Mouse (Mus musculus) erythroblast, embryonic 14.5 days (primary cell): ENCODE data around the gene Alg1. TPM values are rescaled to one million over a fixed set of nuclear protein-coding genes. Genes with fewer than 3 reads are reported as not detected.

ENCODE experiments used
- H3K27me3 ChIP-seq: 2 replicates; pipeline ENCODE4 v1.6.1; 2012; ENCODE audit warnings: inconsistent platforms; ENCODE audit not compliant: control insufficient read depth
- H3K36me3 ChIP-seq: 2 replicates; pipeline ENCODE4 v1.6.1; 2012; ENCODE audit warnings: mild to moderate bottlenecking, inconsistent platforms; ENCODE audit not compliant: control insufficient read depth
- H3K4me1 ChIP-seq: 2 replicates; pipeline ENCODE4 v1.6.1; 2012; ENCODE audit warnings: inconsistent platforms; ENCODE audit not compliant: control insufficient read depth
- H3K4me3 ChIP-seq: replicated peaks from 2 replicates; pipeline ENCODE3; 2012; ENCODE audit warnings: moderate library complexity, mild to moderate bottlenecking, inconsistent platforms
- H3K9me3 ChIP-seq: 2 replicates; pipeline ENCODE4 v1.6.1; 2012; ENCODE audit warnings: low read length, inconsistent platforms, mixed read lengths; ENCODE audit not compliant: control insufficient read depth
- GATA1 ChIP-seq: IDR thresholded peaks from 2 replicates; pipeline ENCODE4 v1.6.1; 2012; ENCODE audit warnings: low read length, inconsistent platforms, mixed read lengths
- TAL1 ChIP-seq: IDR thresholded peaks from 3 replicates; pipeline ENCODE4 v1.6.1; 2012; ENCODE audit warnings: low read length, inconsistent platforms, mixed read lengths
- polyA plus RNA-seq: library from polyadenylated mRNA; stranded (reverse); fragments of >175 nt; gene quantifications from 2 replicates; pipeline ENCODE4 v1.2.3, GENCODE M21; 2012

Gene Alg1
- polyA plus RNA-seq, 1 experiment: 0.28 TPM

DNA sequence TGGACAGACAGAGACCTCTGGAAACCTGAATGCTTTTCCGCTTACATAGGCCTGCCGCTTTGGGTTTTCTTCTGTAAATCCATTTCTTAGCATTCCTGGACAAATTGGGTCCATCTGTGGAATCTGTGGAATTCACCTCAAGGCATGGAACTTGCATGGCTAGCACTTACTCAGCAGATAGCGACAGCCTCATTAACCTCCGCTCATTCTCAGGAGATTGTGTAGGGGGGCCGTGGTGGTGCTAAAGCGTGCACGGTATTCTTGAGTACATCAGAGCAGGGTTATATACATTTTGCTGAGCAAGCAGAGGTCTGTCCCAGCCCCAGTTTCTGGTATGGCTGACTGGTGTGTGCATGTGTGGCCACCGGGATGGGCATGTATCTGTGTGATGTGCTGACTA, 29.7 kb downstream of the Alg1 start:
- no peak for TF ChIP-seq TAL1
- TF ChIP-seq GATA1: no peak
- Histone ChIP-seq H3K27me3 (no peaks in the 10 kb centered on the region), H3K4me1 (no peaks in the 10 kb centered on the region), H3K9me3 (no peaks in the 10 kb centered on the region), H3K4me3 (no peak overlapping the region), H3K36me3 (no peaks in the 10 kb centered on the region)

- Histone ChIP-seq H3K4me1 (no peaks in the 10 kb centered on the region), H3K27me3 (no peaks in the 10 kb centered on the region), H3K9me3 (no peaks in the 10 kb centered on the region), H3K36me3 (no peaks in the 10 kb centered on the region), H3K4me3 (no peak overlapping the region)
- TF ChIP-seq GATA1: no peak
- no peak for TF ChIP-seq TAL1
Measured at GRCm38 (mm10) chr16:5263926-5264325, 30.5 kb downstream of the Alg1 start.

- Histone ChIP-seq H3K36me3 (no peaks in the 10 kb centered on the region), H3K4me3 (no peak overlapping the region), H3K4me1 (no peaks in the 10 kb centered on the region), H3K9me3 (no peaks in the 10 kb centered on the region), H3K27me3 (no peaks in the 10 kb centered on the region)
- no peak for TF ChIP-seq TAL1
- TF ChIP-seq GATA1: no peak
Measured at GRCm38 (mm10) chr16:5271411-5272035, 38.1 kb downstream of the Alg1 start.

- TF ChIP-seq TAL1 (no peak), GATA1 (no peak)
- Histone ChIP-seq H3K27me3 (no peaks in the 10 kb centered on the region), H3K4me1 (no peaks in the 10 kb centered on the region), H3K9me3 (no peaks in the 10 kb centered on the region), H3K36me3 (no peaks in the 10 kb centered on the region), H3K4me3 (no peak overlapping the region)
Measured at GRCm38 (mm10) chr16:5272371-5272770, 39.0 kb downstream of the Alg1 start.

GRCm38 (mm10) chr16:5279571-5280222, 46.3 kb downstream of the Alg1 start:
- TF ChIP-seq GATA1 (no peak), TAL1 (no peak)
- H3K4me3 ChIP-seq: no peak overlapping the region
- no peaks in the 10 kb centered on the region for H3K4me1 ChIP-seq
- H3K9me3 ChIP-seq: no peaks in the 10 kb centered on the region
- H3K36me3 ChIP-seq: no peaks in the 10 kb centered on the region
- H3K27me3 ChIP-seq: no peaks in the 10 kb centered on the region

- no peaks in the 10 kb centered on the region for H3K9me3 ChIP-seq
- TF ChIP-seq TAL1 (no peak), GATA1 (no peak)
- H3K27me3 ChIP-seq: no peaks in the 10 kb centered on the region
- no peaks in the 10 kb centered on the region for H3K4me1 ChIP-seq
- H3K4me3 ChIP-seq: no peak overlapping the region
- H3K36me3 ChIP-seq: no peaks in the 10 kb centered on the region
Measured at GRCm38 (mm10) chr16:5282686-5283085, 49.3 kb downstream of the Alg1 start.

GRCm38 (mm10) chr16:5285376-5285775, 52.0 kb downstream of the Alg1 start:
- H3K27me3 ChIP-seq: no peaks in the 10 kb centered on the region
- no peaks in the 10 kb centered on the region for H3K36me3 ChIP-seq
- TF ChIP-seq TAL1: no peak
- TF ChIP-seq GATA1: no peak
- no peak overlapping the region for H3K4me3 ChIP-seq
- no peaks in the 10 kb centered on the region for H3K4me1 ChIP-seq
- H3K9me3 ChIP-seq: no peaks in the 10 kb centered on the region

Other genes starting within 250 kb of the Alg1 start
- gene Sept12, start 235.8 kb upstream of the Alg1 start, polyA plus RNA-seq: not detected in 2 replicates
- not detected in 2 replicates for gene Smim22, start 226.3 kb upstream of the Alg1 start, polyA plus RNA-seq
- 1.0 and 1.6 TPM in 2 replicates for gene Rogdi, start 220.1 kb upstream of the Alg1 start, polyA plus RNA-seq
- gene Glyr1, start 183.8 kb upstream of the Alg1 start, polyA plus RNA-seq: 0.42 and 0.50 TPM in 2 replicates
- 1.9 and 2.3 TPM in 2 replicates for gene Ubn1, start 183.6 kb upstream of the Alg1 start, polyA plus RNA-seq
- gene Ppl, start 101.2 kb upstream of the Alg1 start, polyA plus RNA-seq: 0.01 TPM in 1 of 2 replicates, not detected in the other
- gene Sec14l5, start 86.5 kb upstream of the Alg1 start, polyA plus RNA-seq: not detected in 2 replicates
- 0.86 and 0.92 TPM in 2 replicates for gene Nagpa, start 29.6 kb upstream of the Alg1 start, polyA plus RNA-seq
- gene AU021092, start 11.3 kb upstream of the Alg1 start, polyA plus RNA-seq: not detected in 2 replicates
- gene Eef2kmt, start 22.4 kb downstream of the Alg1 start, polyA plus RNA-seq: 0.10 and 0.11 TPM in 2 replicates